In the genomic region with DNA sequence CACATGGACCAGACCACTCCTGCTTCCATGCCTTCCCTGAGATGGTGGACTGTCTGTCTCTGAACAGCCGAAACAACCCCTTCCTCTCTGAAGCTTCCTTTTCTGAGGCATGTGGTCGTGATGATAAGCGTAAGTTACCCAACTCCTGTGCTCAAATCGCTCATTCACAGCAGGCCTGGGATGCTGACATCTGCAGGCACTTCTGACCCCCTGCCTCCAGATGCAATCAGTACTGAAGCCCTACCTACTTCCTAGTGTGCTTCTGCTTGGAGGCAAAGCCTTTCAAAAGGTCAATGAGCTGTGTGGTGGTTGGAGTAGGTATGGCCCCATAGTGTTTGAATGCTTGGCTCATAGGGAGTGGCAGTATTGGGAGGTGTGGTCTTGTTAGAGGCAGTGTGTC, we compare ENCODE assay signal across 21 mouse cellular contexts.
"Had no signal": no experiment of that assay in that cellular context is flagged by ENCODE, and none has a peak within 500 bp of the region (broad histone marks: within the 10 kb centered on the region; RNA-seq: fewer than 3 reads in every experiment).

No protein-coding gene starts in this region.

- H3K9ac ChIP-seq: kidney, embryonic 15.5 days; liver, embryonic 15.5 days; midbrain, embryonic 12.5 days; midbrain, embryonic 15.5 days; neural tube, embryonic 13.5 days; stomach, embryonic 15.5 days had no signal

- H3K27ac ChIP-seq: kidney, embryonic 15.5 days; layer of hippocampus, adult 2 months; liver, embryonic 15.5 days; midbrain, embryonic 12.5 days; midbrain, embryonic 15.5 days; neural tube, embryonic 13.5 days; stomach, embryonic 15.5 days had no signal

- H3K36me3 ChIP-seq: kidney, embryonic 15.5 days; liver, embryonic 15.5 days; midbrain, embryonic 12.5 days; midbrain, embryonic 15.5 days; neural tube, embryonic 13.5 days; stomach, embryonic 15.5 days had no signal

- ATAC-seq: intestine, postnatal 0 days; midbrain, embryonic 15.5 days had no signal

- H3K9me3 ChIP-seq: kidney, embryonic 15.5 days; liver, embryonic 15.5 days; midbrain, embryonic 15.5 days; stomach, embryonic 15.5 days had no signal

- H3K4me1 ChIP-seq: kidney, embryonic 15.5 days; liver, embryonic 15.5 days; megakaryocyte, embryonic 14.5 days; stomach, embryonic 15.5 days had no signal

- H3K4me3 ChIP-seq: kidney, embryonic 15.5 days; layer of hippocampus, adult 2 months; liver, embryonic 15.5 days; megakaryocyte, embryonic 14.5 days; midbrain, embryonic 12.5 days; midbrain, embryonic 15.5 days; myocyte; neural tube, embryonic 13.5 days; stomach, embryonic 15.5 days had no signal

- DNase-seq: kidney, adult 2 months; kidney, postnatal 14 days; layer of hippocampus, adult 9-11 months; lung, adult 2 months; lung, postnatal 14 days; lung, postnatal 4 days; retina, postnatal 1 day; right cerebral cortex, postnatal 25 days; spleen, adult 18-20 months; thymus, adult 18-20 months; thymus, postnatal 36 days had no signal

- H3K4me2 ChIP-seq: kidney, embryonic 15.5 days; liver, embryonic 15.5 days; midbrain, embryonic 12.5 days; midbrain, embryonic 15.5 days; neural tube, embryonic 13.5 days; stomach, embryonic 15.5 days had no signal

- H3K27me3 ChIP-seq: megakaryocyte, embryonic 14.5 days had no signal
